Mouse (Mus musculus): ENCODE data around the gene Nipal1.

GRCm38 (mm10) chr5:72647418-72647907 is at the start of gene Nipal1:
- TF ChIP-seq CTCF (IDR thresholded peaks at IDR 0.05) (no peak), POLR2A (IDR thresholded peaks at IDR 0.05; ENCODE audit: insufficient read depth, low read depth, low read length) (no peak)
